Mouse (Mus musculus) cerebellum, postnatal 36 days (tissue): ENCODE measurements around the gene Grk4.

ENCODE experiments used
- DNase-seq, 2 experiments: peaks; one replicate each; pipeline ENCODE4 v3.0.0; 2021 to 2022; ENCODE audit warnings: mixed read lengths in 2 of 2

The Grk4 gene

GRCm38 (mm10) chr5:34659686-34660590 lies at the start of gene Grk4, which contains the start of gene Nop14:
Gene Grk4, plus strand, starts transcription at chr5:34660379.
Gene Nop14, minus strand, starts transcription at chr5:34660148.
- peak; percentile 97 to 99 for DNase-seq

DNA sequence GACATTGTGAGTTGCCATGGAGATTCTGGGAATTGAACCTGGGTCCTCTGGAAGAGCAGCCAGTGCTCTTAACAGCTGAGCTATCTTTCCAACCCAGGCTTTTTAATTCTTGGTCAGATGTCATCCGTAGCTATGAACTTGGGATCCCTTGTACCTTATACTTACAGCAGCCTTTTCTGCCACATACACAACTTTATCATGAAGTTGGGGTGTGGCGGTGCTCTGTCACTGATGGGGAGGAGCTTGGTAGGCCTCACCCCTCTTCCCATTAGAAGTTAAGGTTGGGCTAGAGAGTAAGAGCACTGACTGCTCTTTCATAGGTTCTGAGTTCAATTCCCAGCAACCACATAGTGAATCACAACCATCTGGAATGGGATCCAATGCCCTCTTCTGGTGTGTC lies 27.2 kb upstream of the Grk4 start:
- no peak for DNase-seq

DNA sequence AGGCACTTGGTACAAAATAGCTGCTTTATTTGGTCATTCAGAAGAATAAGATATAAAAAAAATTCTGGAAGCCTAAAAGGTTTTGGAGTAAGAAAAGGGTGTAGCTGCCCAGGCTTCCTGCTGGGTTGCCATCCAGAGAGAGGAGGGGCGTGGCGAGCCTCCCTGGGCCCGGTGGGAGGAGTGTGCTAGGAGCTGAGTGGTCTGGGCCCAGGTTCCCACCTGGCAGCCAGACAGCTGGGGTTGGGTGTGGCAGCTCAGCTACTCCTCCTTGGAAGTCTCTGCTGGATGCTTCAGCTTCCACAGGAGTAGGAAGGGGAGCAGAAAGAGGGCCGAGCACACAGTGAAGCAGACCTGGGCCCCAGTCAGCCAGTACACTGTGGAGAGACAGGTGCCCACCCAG lies 26.5 kb upstream of the Grk4 start:
- no peak for DNase-seq

- DNase-seq: no peak
Observed at GRCm38 (mm10) chr5:34634746-34635400, 25.3 kb upstream of the Grk4 start.

DNA sequence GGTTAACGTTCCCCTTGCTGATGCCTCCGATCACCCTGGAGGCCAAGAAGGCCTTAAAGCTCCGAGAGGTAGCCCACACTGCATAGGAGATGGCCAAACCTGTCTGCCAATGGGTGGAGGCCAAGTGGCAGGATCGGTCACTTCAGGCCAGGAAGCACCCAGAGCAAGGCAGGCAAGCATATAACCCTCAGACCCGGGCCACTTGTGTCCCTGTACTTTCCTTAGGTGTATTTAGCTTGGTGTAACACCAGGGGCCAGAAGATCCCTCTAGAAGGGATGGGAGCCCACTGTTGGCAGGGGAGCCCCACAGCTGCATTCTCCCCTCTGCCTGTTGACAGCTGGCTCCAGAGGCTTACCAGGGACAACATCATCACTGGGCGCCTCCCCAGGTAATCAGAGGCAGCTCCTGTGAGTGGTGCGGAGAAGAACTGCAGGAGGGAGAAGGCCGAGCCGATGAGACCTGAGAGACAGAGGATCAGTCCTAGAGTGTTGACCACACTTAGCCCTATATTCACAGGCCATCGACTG lies 24.4 kb upstream of the Grk4 start:
- DNase-seq: peak; percentile 20 to 33

- peak; percentile 71 to 83 for DNase-seq
Observed at GRCm38 (mm10) chr5:34636481-34637287, 23.5 kb upstream of the Grk4 start, which contains the start of gene Mfsd10. Gene Mfsd10, minus strand, starts transcription at chr5:34637212.

DNA sequence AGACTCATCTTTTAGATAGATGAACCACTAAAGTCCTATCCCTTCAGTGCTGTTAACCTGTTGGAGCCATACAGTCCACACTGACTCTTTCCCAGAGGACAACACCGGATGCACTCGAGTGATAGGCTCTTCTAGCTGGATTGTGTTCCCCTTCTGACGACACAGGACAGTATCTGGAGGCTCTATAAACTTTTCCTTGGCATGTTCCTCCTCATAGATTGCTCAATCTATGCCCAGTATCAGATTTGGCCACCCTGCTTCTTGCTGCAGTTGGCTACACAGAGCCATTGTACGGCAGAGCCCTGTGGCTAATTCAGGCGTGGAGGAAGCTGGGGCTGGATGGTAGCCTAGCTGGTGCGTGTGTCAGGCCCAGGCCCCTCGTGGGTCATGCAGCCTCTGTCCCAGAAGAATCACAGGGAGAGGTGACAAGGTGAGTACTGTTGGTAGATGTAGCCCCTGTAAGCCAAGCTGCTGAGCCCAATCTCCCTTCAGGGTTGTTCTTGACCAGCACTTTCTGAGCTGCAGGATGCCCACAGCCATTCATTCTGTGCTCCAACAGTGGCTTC lies 22.5 kb upstream of the Grk4 start:
- no peak for DNase-seq

- DNase-seq: no peak
Observed at GRCm38 (mm10) chr5:34641991-34642390, 18.2 kb upstream of the Grk4 start.

DNA sequence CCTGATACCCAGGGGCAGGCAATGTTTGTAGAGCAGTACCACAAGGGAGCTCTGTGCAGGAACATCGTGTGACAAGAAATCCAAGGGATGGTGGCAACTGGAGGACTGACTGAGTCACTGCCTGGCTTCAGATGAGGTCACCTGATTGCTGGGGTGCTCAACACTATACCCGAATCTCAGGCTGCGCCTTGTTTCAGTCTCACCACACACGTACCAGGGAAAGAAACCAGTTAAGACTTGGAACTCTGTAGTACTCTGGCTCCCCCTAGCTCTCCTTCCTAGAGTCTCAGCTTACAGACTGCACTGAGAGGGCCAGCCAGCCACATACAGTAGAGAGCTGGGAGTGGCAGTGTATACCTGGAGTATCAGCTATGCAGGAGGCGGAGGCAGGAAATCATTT lies 17.2 kb upstream of the Grk4 start:
- peak; percentile 28 to 51 for DNase-seq

DNA sequence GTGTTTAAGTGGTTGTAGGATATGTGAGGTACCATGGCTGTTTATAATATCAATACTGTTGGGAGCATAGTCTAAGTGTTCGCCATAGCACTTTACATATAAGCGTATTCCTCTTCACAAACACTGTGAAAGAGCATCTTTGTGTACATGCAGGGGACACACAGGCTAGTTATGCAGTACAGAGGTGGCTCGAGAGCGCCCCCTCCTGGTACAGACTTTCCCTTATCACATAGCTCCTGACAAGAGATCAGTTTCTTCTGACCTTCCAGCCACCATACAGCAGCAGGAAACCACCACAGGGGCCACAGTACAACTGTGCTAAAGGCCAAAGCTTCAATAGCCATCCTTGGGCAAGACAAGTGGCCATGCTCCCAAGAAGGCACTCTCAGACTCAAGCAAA lies 12.6 kb upstream of the Grk4 start:
- peak; percentile 73 for DNase-seq

DNA sequence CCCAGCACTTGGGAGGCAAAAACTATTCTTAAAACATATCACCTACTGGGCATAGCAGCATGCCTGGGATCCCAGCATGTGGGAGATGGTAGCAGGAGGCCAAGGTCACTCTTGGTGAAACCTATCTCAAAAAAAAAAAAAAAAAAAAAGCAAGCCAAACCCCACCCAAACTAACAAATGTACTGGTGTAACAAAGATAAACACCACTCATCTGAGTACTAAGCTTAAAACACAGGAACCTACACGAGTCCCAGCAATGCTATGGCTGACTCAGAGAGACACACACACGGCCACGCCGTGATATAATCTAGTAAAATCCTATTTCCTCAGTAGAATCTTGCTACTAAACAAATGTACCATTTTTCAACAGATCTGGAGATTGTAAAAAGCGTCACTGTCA lies 7.2 kb upstream of the Grk4 start:
- no peak for DNase-seq

GRCm38 (mm10) chr5:34654881-34655280 lies 5.3 kb upstream of the Grk4 start:
- DNase-seq: no peak

DNA sequence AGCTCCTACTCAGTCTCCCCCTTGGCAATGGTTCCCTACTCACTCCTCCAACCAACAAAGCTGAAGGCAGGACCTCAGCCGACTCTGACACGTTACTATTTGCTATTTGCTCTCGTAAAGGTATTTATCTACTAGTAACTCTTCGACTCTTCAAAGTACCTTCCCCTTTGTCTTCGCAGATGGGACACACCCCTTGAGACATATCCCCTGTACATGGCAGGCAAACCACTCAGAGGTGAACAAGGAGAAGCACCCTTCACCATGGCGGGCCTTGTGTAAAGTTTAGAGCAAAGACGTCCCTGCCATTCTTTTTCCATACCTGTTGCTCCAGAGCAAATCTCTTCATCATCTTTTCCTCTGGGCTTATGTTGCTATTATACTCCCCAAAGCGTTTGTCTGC lies 2.6 kb upstream of the Grk4 start:
- no peak for DNase-seq

- no peak for DNase-seq
Observed at GRCm38 (mm10) chr5:34660591-34661130, 482 bp downstream of the Grk4 start.

- no peak for DNase-seq
Observed at GRCm38 (mm10) chr5:34661909-34662308, 1.7 kb downstream of the Grk4 start.

DNA sequence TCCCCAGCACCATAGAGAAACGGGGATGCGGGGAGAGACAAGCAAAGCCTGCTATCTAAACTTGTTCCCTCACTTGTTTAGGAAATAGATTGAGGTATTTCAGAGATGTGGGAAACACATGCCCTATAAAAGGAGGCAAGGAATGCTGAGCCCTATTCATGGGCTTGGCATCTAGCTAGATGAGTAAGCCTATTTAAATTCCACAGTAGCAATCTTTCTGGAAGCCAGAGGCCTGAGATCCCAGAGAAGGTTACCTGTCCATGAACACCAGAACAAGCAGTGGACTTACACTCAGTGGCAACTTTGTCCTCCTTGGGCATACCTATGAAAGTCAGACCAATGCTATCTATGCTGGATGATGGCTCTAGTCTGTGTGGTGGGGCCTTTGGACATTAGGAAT lies 3.1 kb downstream of the Grk4 start:
- DNase-seq: no peak

DNA sequence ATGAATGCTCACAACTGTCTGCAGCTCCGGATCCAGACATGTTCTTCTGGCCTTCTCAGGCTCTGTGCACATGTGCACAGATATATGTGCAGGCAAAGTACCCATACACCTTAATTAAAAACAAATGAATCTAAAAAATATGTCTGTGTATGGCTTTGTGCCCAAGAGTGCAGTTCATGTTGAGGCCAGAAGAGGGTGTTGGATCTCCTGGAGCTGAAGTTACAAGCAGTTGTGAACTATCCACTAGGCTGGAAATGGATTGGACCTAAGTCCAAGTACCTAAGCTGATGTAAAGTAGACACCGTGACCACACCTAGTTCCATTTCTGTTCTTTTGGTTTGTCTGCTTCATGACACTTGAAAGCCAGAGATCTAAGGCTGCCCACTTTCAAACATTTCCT lies 9.3 kb downstream of the Grk4 start:
- no peak for DNase-seq

GRCm38 (mm10) chr5:34670280-34670679 lies 10.1 kb downstream of the Grk4 start:
- no peak for DNase-seq

DNA sequence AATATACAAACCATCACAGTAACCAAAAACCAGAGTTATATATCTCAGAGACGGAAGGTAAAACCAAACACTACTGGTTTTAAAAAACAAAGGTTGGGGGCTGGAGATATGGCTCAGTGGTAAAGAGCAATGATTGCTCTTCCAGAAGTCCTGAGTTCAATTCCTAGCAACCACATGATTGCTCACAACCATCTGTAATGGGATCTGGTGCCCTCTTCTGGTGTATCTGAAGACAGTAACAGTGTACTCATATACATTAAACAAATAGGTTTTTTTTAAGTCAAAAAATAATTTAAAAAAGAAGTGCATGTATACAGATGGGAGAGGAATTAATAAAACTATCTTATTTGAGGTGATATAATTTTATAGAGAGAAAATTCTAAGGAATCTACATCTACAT lies 29.7 kb downstream of the Grk4 start:
- no peak for DNase-seq

DNA sequence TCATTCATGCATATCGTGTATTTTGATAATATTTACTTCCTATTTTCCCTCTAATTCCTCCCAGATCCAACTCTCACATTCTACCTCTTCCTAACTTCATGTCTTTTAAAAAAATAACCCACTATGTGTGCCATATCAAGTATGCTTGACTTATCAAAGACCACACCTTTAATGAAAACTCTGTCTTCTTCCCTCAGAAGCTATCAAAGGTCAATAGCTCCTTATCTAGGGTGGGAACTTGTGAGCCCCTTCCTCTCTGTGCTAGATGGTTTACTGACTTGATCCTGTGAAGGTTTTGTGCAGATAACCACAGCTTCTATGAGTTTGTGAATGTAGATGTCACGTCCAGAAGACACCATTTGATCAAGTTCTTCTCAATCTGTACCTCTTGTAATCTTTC lies 32.6 kb downstream of the Grk4 start:
- DNase-seq: no peak

DNA sequence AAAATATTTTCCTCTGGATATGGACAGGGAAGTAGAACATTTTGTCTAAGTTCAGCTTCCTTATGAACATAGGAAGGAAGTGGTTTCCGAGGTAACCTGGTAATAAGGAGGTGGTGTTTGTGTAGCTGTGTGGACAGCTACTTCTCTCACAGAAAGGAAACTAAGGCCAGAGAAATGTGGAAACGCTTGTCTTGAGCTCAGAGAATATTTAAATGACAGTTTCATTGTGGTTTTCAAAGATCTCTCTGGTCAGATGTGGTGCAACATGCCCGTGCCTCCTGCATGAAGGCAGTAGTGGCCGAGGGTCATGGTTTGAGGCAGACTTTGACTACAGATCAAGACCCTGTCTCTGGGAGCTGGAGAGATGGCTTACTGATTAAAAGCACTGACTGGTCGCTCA lies 35.3 kb downstream of the Grk4 start:
- no peak for DNase-seq

GRCm38 (mm10) chr5:34708436-34708835 lies 48.3 kb downstream of the Grk4 start:
- no peak for DNase-seq
